Mouse (Mus musculus) adrenal gland, postnatal 36 days (tissue): ENCODE measurements around the gene Nrp2. TPM values are rescaled to one million over a fixed set of nuclear protein-coding genes. Genes with fewer than 3 reads are reported as not detected.

ENCODE experiments used
- DNase-seq, 2 experiments: peaks; one replicate each; pipeline ENCODE4 v3.0.0; 2021; ENCODE audit warnings: mixed read lengths in 1 of 2
- total RNA-seq, 2 experiments: library from RNA; stranded (reverse); gene quantifications; 2 replicates each; pipeline ENCODE4 v1.2.3; 2021

Gene Nrp2
- total RNA-seq, 2 experiments from 2014 or later: 36.7 to 37.9 TPM

GRCm38 (mm10) chr1:62721706-62722187 lies 18.7 kb downstream of the Nrp2 start:
- peak; percentile 63 to 70 for DNase-seq

- peak in 1 of 2 experiments; percentile 30 for DNase-seq
Observed at GRCm38 (mm10) chr1:62722526-62722925, 19.4 kb downstream of the Nrp2 start.

- no peak for DNase-seq
Observed at GRCm38 (mm10) chr1:62723891-62724290, 20.8 kb downstream of the Nrp2 start.

- DNase-seq: peak; percentile 57 to 74
Observed at GRCm38 (mm10) chr1:62724461-62725021, 21.5 kb downstream of the Nrp2 start.

- peak; percentile 66 to 77 for DNase-seq
Observed at GRCm38 (mm10) chr1:62725032-62725678, 22.1 kb downstream of the Nrp2 start.

- DNase-seq: no peak
Observed at GRCm38 (mm10) chr1:62727191-62727590, 24.1 kb downstream of the Nrp2 start.

GRCm38 (mm10) chr1:62728421-62728820 lies 25.3 kb downstream of the Nrp2 start:
- DNase-seq: no peak

GRCm38 (mm10) chr1:62728926-62729325 lies 25.8 kb downstream of the Nrp2 start:
- no peak for DNase-seq

GRCm38 (mm10) chr1:62729345-62730150 lies 26.5 kb downstream of the Nrp2 start:
- DNase-seq: peak in 1 of 2 experiments; percentile 35

GRCm38 (mm10) chr1:62732036-62732435 lies 29.0 kb downstream of the Nrp2 start:
- DNase-seq: no peak

- DNase-seq: no peak
Observed at GRCm38 (mm10) chr1:62734420-62734931, 31.4 kb downstream of the Nrp2 start.

- no peak for DNase-seq
Observed at GRCm38 (mm10) chr1:62734980-62735379, 31.9 kb downstream of the Nrp2 start.

- DNase-seq: no peak
Observed at GRCm38 (mm10) chr1:62735835-62736234, 32.8 kb downstream of the Nrp2 start.

GRCm38 (mm10) chr1:62736455-62737012 lies 33.4 kb downstream of the Nrp2 start:
- DNase-seq: no peak

- no peak for DNase-seq
Observed at GRCm38 (mm10) chr1:62738165-62738564, 35.1 kb downstream of the Nrp2 start.

GRCm38 (mm10) chr1:62742092-62742491 lies 39.0 kb downstream of the Nrp2 start:
- DNase-seq: peak in 1 of 2 experiments; percentile 39

- no peak for DNase-seq
Observed at GRCm38 (mm10) chr1:62743064-62743694, 40.1 kb downstream of the Nrp2 start.

GRCm38 (mm10) chr1:62745889-62746288 lies 42.8 kb downstream of the Nrp2 start:
- DNase-seq: no peak

- peak; percentile 21 to 40 for DNase-seq
Observed at GRCm38 (mm10) chr1:62747421-62748111, 44.5 kb downstream of the Nrp2 start.

GRCm38 (mm10) chr1:62748361-62748760 lies 45.3 kb downstream of the Nrp2 start:
- peak in 1 of 2 experiments; percentile 46 for DNase-seq

GRCm38 (mm10) chr1:62749716-62750115 lies 46.6 kb downstream of the Nrp2 start:
- no peak for DNase-seq
